Mouse (Mus musculus) embryonic fibroblast, embryonic 13.5 days (primary cell): Measurements from ENCODE around the gene Cipc.

Experiments
- CTCF ChIP-seq: IDR thresholded peaks from 2 replicates; pipeline ENCODE4 v1.5.1; 2011; ENCODE audit warnings: mild to moderate bottlenecking, control low read depth, low read length, moderate library complexity, borderline replicate concordance; ENCODE audit not compliant: insufficient read depth
- POLR2A ChIP-seq: IDR thresholded peaks from 2 replicates; pipeline ENCODE4 v1.6.1; 2011; ENCODE audit warnings: low read depth, mild to moderate bottlenecking, control low read depth, low read length, moderate library complexity

DNA sequence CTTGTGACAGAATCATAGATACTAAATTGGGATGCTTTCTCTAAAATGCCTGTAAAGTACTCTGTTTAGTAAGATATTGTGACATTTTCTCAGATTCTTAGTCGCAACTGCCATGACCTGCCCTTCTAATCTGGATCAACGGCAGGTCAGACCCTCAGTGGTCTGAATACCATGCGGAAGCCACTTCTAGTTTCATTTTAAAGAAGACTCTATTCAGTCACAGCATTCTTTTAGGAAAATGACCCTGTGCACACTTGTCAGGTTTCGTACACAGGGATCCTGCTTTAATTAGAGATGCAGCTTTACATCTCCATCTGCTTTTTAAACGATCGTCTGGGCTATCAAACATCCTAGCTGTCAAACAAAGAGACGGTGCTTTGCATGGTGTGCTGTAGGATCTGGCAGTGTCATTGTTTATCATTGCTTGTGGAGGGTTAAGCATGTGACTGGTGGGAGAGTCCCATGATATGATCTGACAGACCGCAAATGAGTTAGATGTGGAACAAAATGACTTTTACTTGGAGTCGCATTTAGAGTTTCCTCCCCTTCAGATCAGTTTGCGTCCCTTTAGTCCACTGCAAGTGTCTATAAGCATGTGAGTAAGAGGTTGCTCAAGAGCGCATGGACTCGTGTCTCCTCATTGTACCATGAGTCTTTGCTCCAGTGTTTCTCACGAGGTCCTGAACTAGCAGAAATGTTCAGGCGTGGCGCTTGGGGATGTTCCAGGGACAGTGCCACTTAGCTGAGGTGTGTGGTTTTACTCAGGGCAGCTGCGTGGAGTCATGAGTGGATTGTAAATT, 3.5 kb downstream of the Cipc start:
- TF ChIP-seq CTCF (no peak), POLR2A (no peak)
